22 mouse cellular contexts compared by ENCODE assay signal in the genomic region with DNA sequence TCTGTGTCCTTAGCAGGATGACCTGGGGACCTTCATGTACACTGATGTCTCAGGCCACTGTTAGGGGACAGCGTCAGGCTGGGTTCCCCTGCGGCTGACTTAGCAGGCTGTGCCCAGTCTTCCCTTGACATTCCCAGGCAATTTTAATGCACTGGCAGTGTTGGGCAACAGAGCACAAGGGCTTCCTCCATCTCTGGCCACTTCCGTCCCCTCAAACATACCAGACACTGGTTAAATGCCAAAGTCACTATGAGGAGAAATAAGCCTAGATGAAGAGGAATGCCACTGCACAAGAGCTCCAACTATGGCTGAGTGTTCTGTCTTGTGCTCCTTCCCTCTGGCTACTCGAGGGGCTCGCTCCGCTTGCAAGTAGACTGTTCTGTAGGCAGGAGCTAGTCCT. TPM values are rescaled to one million over a fixed set of nuclear protein-coding genes. Genes with fewer than 3 reads are reported as not detected.
A peak's percentile ranks its signal among the peaks of the same experiment; 100 is the strongest.
DNase-seq lines count a peak whose midpoint lies in the region; ATAC-seq and TF ChIP-seq lines count a peak whose summit lies in the region.
"Had no signal": no experiment of that assay in that cellular context is flagged by ENCODE, and none has a peak within 500 bp of the region (broad histone marks: within the 10 kb centered on the region; RNA-seq: fewer than 3 reads in every experiment).

No protein-coding gene starts in this region.

- 82% methylated on average over 6 of the region's 6 CpGs for WGBS in lung, embryonic 15.5 days
- WGBS in midbrain, embryonic 11.5 days, result 92% methylated on average over 6 of the region's 6 CpGs
- 92% methylated on average over 6 of the region's 6 CpGs for WGBS in midbrain, embryonic 15.5 days

- no peak for TF ChIP-seq CTCF in cortical plate, adult 2 months (IDR thresholded peaks at IDR 0.05; ENCODE audit: extremely low read depth, insufficient read depth, low read length)

- no peak for TF ChIP-seq POLR2A in cortical plate, adult 2 months (IDR thresholded peaks at IDR 0.05; ENCODE audit: extremely low read depth, insufficient read depth, low read length)

- no peaks in the 10 kb centered on the region for H3K36me3 ChIP-seq in lung, embryonic 15.5 days
- no peaks in the 10 kb centered on the region for H3K36me3 ChIP-seq in midbrain, embryonic 11.5 days (ENCODE audit: control insufficient read depth, insufficient read depth, low read length)
- no peaks in the 10 kb centered on the region for H3K36me3 ChIP-seq in midbrain, embryonic 15.5 days (replicated peaks)
- H3K36me3 ChIP-seq: embryonic facial prominence, embryonic 12.5 days; embryonic facial prominence, embryonic 15.5 days; forebrain, embryonic 15.5 days; hindbrain, embryonic 10.5 days; hindbrain, embryonic 13.5 days had no signal

- H3K4me1 ChIP-seq in lung, embryonic 15.5 days, result peaks cover 6% of the 10 kb centered on the region; the same call in 1 of the 2 replicates
- H3K4me1 ChIP-seq in midbrain, embryonic 11.5 days (ENCODE audit: control insufficient read depth, insufficient read depth, low read length), result 0 out of 2 replicates have a peak, but pooled peaks cover 4% of the 10 kb centered on the region
- H3K4me1 ChIP-seq in midbrain, embryonic 15.5 days, result peaks cover 15% of the 10 kb centered on the region
- H3K4me1 ChIP-seq in cortical plate, adult 2 months (ENCODE audit: control insufficient read depth, insufficient read depth, low read length), result peaks cover 18% of the 10 kb centered on the region

- H3K9ac ChIP-seq in lung, embryonic 15.5 days, result no peak overlapping the region
- H3K9ac ChIP-seq in midbrain, embryonic 11.5 days (ENCODE audit: low read length), result no peak overlapping the region
- H3K9ac ChIP-seq in midbrain, embryonic 15.5 days, result no peak overlapping the region
- H3K9ac ChIP-seq: embryonic facial prominence, embryonic 12.5 days; embryonic facial prominence, embryonic 15.5 days; forebrain, embryonic 15.5 days; hindbrain, embryonic 13.5 days had no signal

- H3K27me3 ChIP-seq in lung, embryonic 15.5 days, result no peaks in the 10 kb centered on the region
- no peaks in the 10 kb centered on the region for H3K27me3 ChIP-seq in midbrain, embryonic 11.5 days (ENCODE audit: control insufficient read depth, insufficient read depth, low read length)
- no peaks in the 10 kb centered on the region for H3K27me3 ChIP-seq in midbrain, embryonic 15.5 days (replicated peaks)
- H3K27me3 ChIP-seq: embryonic facial prominence, embryonic 12.5 days; embryonic facial prominence, embryonic 15.5 days; forebrain, embryonic 15.5 days; hindbrain, embryonic 13.5 days had no signal

- H3K4me3 ChIP-seq in lung, embryonic 15.5 days, result no peak overlapping the region
- H3K4me3 ChIP-seq in midbrain, embryonic 11.5 days (ENCODE audit: low read depth, low read length), result no peak overlapping the region
- no peak overlapping the region for H3K4me3 ChIP-seq in midbrain, embryonic 15.5 days
- H3K4me3 ChIP-seq in cortical plate, adult 2 months (ENCODE audit: insufficient read depth, low read length), result no peak overlapping the region
- H3K4me3 ChIP-seq: embryonic facial prominence, embryonic 12.5 days; embryonic facial prominence, embryonic 15.5 days; forebrain, embryonic 15.5 days; hindbrain, embryonic 10.5 days; hindbrain, embryonic 13.5 days had no signal

- no peak overlapping the region for H3K4me2 ChIP-seq in lung, embryonic 15.5 days
- H3K4me2 ChIP-seq in midbrain, embryonic 11.5 days, result no peak overlapping the region
- no peak overlapping the region for H3K4me2 ChIP-seq in midbrain, embryonic 15.5 days
- H3K4me2 ChIP-seq: embryonic facial prominence, embryonic 12.5 days; embryonic facial prominence, embryonic 15.5 days; forebrain, embryonic 15.5 days; heart, embryonic 11.5 days; hindbrain, embryonic 13.5 days had no signal

- no peaks in the 10 kb centered on the region for H3K9me3 ChIP-seq in lung, embryonic 15.5 days
- no peaks in the 10 kb centered on the region for H3K9me3 ChIP-seq in midbrain, embryonic 11.5 days (ENCODE audit: control insufficient read depth, low read length)
- no peaks in the 10 kb centered on the region for H3K9me3 ChIP-seq in midbrain, embryonic 15.5 days
- H3K9me3 ChIP-seq: embryonic facial prominence, embryonic 12.5 days; embryonic facial prominence, embryonic 15.5 days; forebrain, embryonic 15.5 days; hindbrain, embryonic 10.5 days; hindbrain, embryonic 13.5 days had no signal

- 0 out of 2 replicates have a peak overlapping the region, but pooled peaks have one; percentile 19 for H3K27ac ChIP-seq in lung, embryonic 15.5 days
- no peak overlapping the region for H3K27ac ChIP-seq in midbrain, embryonic 11.5 days (ENCODE audit: low read depth, low read length)
- no peak overlapping the region for H3K27ac ChIP-seq in midbrain, embryonic 15.5 days
- peak overlapping the region; percentile 22; the same call in 1 of the 2 replicates for H3K27ac ChIP-seq in cortical plate, adult 2 months (ENCODE audit: insufficient read depth, low read length)
- H3K27ac ChIP-seq: embryonic facial prominence, embryonic 12.5 days; embryonic facial prominence, embryonic 15.5 days; forebrain, embryonic 15.5 days; hindbrain, embryonic 10.5 days; hindbrain, embryonic 13.5 days had no signal

- DNase-seq in lung, postnatal 25 days (ENCODE audit: low spot score), result no peak
- peak; percentile 6 for DNase-seq in midbrain, embryonic 11.5 days (ENCODE audit: low spot score, missing footprints)
- peak; percentile 58 for DNase-seq in lung, postnatal 36 days
- DNase-seq in ovary, postnatal 10 days (ENCODE audit: low spot score), result no peak
- no peak for DNase-seq in adrenal gland, postnatal 10 days
- DNase-seq: adrenal gland, adult 2 months; adrenal gland, postnatal 25 days; cerebellum, adult 18-20 months; cerebellum, adult 9-10 months; cerebellum, postnatal 14 days; gastrocnemius, postnatal 25 days had no signal

- ATAC-seq in lung, embryonic 15.5 days (ENCODE audit: borderline replicate concordance, extremely low read depth, low FRiP score, low TSS enrichment), result no peak
- ATAC-seq in midbrain, embryonic 11.5 days (ENCODE audit: low FRiP score), result no peak
- no peak for ATAC-seq in midbrain, embryonic 15.5 days (replicated peaks)
- ATAC-seq: CD4-positive, CD25-positive, alpha-beta regulatory T cell, adult 4 months; forebrain, embryonic 15.5 days; hindbrain, embryonic 16.5 days had no signal

RNA-seq across cellular contexts. Expression of a gene that starts 8.2 kb away (rescaled TPM):
- polyA plus RNA-seq in lung, embryonic 15.5 days (2015; fragmentation: Nextera tagmentation; extraction: Ambion mirVana), result 21.5 and 22.1 TPM in 2 replicates
- polyA plus RNA-seq in midbrain, embryonic 11.5 days (2014; fragmentation: Nextera tagmentation; extraction: Ambion mirVana), result 6.1 and 7.5 TPM in 2 replicates
- 9.7 and 13.3 TPM in 2 replicates for polyA plus RNA-seq in midbrain, embryonic 15.5 days (2015; fragmentation: Nextera tagmentation; extraction: Ambion mirVana)
- polyA plus RNA-seq in cortical plate, adult 2 months (2012; rRNA removed), result 17.8 and 21.1 TPM in 2 replicates
- total RNA-seq in adrenal gland, postnatal 10 days (2021), result 1 to 10 TPM; 7.6 to 8.4 TPM

RNA-seq across cellular contexts. Expression of a gene that starts 42.7 kb away (rescaled TPM):
- 29.4 and 32.2 TPM in 2 replicates for polyA plus RNA-seq in lung, embryonic 15.5 days (2015; fragmentation: Nextera tagmentation; extraction: Ambion mirVana)
- 33.3 and 34.0 TPM in 2 replicates for polyA plus RNA-seq in midbrain, embryonic 11.5 days (2014; fragmentation: Nextera tagmentation; extraction: Ambion mirVana)
- 22.3 and 24.2 TPM in 2 replicates for polyA plus RNA-seq in midbrain, embryonic 15.5 days (2015; fragmentation: Nextera tagmentation; extraction: Ambion mirVana)
- polyA plus RNA-seq in cortical plate, adult 2 months (2012; rRNA removed), result 23.9 and 24.0 TPM in 2 replicates
- 10 to 100 TPM; 32.8 to 35.7 TPM for total RNA-seq in adrenal gland, postnatal 10 days (2021)

Comparison
In these comparisons a context has a peak if more than half of its experiments do, and no peak if none do; other contexts are left out.
1. DNase-seq: peak in midbrain, embryonic 11.5 days (single experiment) and lung, postnatal 36 days (single experiment); none in lung, postnatal 25 days (single experiment), ovary, postnatal 10 days (single experiment) and adrenal gland, postnatal 10 days (single experiment).
2. H3K27ac ChIP-seq: peak in lung, embryonic 15.5 days (single experiment) and cortical plate, adult 2 months (single experiment); none in midbrain, embryonic 11.5 days (single experiment) and midbrain, embryonic 15.5 days (single experiment).